Mouse (Mus musculus): Measurements from ENCODE around the gene Svep1. TPM values are rescaled to one million over a fixed set of nuclear protein-coding genes. Genes with fewer than 3 reads are reported as not detected.

The Svep1 gene
- total and polyA plus RNA-seq, 3 experiments: not detected

- Histone ChIP-seq H3K9ac (ENCODE audit: control insufficient read depth, low read depth, low read length, poor library complexity, severe bottlenecking) (no peak overlapping the region), H3K27me3 (ENCODE audit: control insufficient read depth in 1 of 2, insufficient read depth in 2 of 2, low read length in 2 of 2) (peaks cover 0 to 2% of the 10 kb centered on the region in 2 experiments; a peak in 2 of 4 replicates), H3K4me1 (ENCODE audit: control insufficient read depth in 1 of 2, insufficient read depth in 2 of 2, low read length in 2 of 2) (no peaks in the 10 kb centered on the region), H3K4me3 (ENCODE audit: control insufficient read depth in 1 of 2, insufficient read depth in 1 of 2, low read depth in 2 of 2, low read length in 2 of 2) (no peak overlapping the region), H3K79me2 (ENCODE audit: control insufficient read depth, insufficient read depth, low read length, poor library complexity) (no peaks in the 10 kb centered on the region), H3K9me3 (replicated peaks; ENCODE audit: insufficient read depth, low read length) (no peaks in the 10 kb centered on the region), H3K36me3 (ENCODE audit: control insufficient read depth in 1 of 2, insufficient read depth in 2 of 2, low read length in 2 of 2) (no peaks in the 10 kb centered on the region), H3K27ac (ENCODE audit: control insufficient read depth, low read depth, low read length) (no peak overlapping the region)
- TF ChIP-seq ZMIZ1 (IDR thresholded peaks at IDR 0.05; ENCODE audit: low read depth, low read length) (no peak), ELF1 (IDR thresholded peaks at IDR 0.05; ENCODE audit: low read depth, low read length) (no peak), ETS1 (IDR thresholded peaks at IDR 0.05; ENCODE audit: low read depth, low read length) (no peak), MYB (IDR thresholded peaks at IDR 0.05; ENCODE audit: low read depth, low read length) (no peak), RCOR1 (IDR thresholded peaks at IDR 0.05; ENCODE audit: low read depth, low read length) (no peak), EP300 (IDR thresholded peaks at IDR 0.05; ENCODE audit: low read depth in 1 of 2, low read length in 2 of 2) (no peak), POLR2A (IDR thresholded peaks at IDR 0.05; ENCODE audit: control insufficient read depth in 1 of 2, insufficient read depth in 1 of 2, low read depth in 1 of 2, low read length in 2 of 2, poor library complexity in 1 of 2) (no peak), USF2 (IDR thresholded peaks at IDR 0.05; ENCODE audit: borderline replicate concordance in 1 of 2, insufficient read depth in 1 of 2, low read depth in 1 of 2, low read length in 2 of 2) (no peak), ZNF384 (IDR thresholded peaks at IDR 0.05; ENCODE audit: low read depth, low read length) (no peak), MEF2A (IDR thresholded peaks at IDR 0.05; ENCODE audit: extremely low read depth, insufficient replicate concordance, low read depth, low read length, poor library complexity, severe bottlenecking) (no peak), MXI1 (IDR thresholded peaks at IDR 0.05; ENCODE audit: low read depth, low read length) (no peak), CTCF (IDR thresholded peaks at IDR 0.05 in 2 of 3, conservative IDR thresholded peaks at IDR 0.05 in 1 of 3; ENCODE audit: control insufficient read depth in 1 of 3, insufficient read depth in 1 of 3, low read depth in 2 of 3, low read length in 3 of 3, poor library complexity in 1 of 3, severe bottlenecking in 1 of 3) (no peak), MAFK (IDR thresholded peaks at IDR 0.05; ENCODE audit: borderline replicate concordance, low read depth, low read length) (no peak)
- peak; percentile 10 for DNase-seq (ENCODE audit: low read depth, low spot score)
Measured at GRCm38 (mm10) chr4:58062933-58063332, 143.7 kb downstream of the Svep1 start.

GRCm38 (mm10) chr4:58055653-58056052, 151.0 kb downstream of the Svep1 start:
- Histone ChIP-seq H3K4me1 (ENCODE audit: control insufficient read depth in 1 of 2, insufficient read depth in 2 of 2, low read length in 2 of 2) (no peaks in the 10 kb centered on the region), H3K27me3 (ENCODE audit: control insufficient read depth in 1 of 2, insufficient read depth in 2 of 2, low read length in 2 of 2) (peaks cover 0 to 3% of the 10 kb centered on the region in 2 experiments; a peak in 2 of 4 replicates), H3K36me3 (ENCODE audit: control insufficient read depth in 1 of 2, insufficient read depth in 2 of 2, low read length in 2 of 2) (no peaks in the 10 kb centered on the region), H3K9me3 (replicated peaks; ENCODE audit: insufficient read depth, low read length) (no peaks in the 10 kb centered on the region), H3K27ac (ENCODE audit: control insufficient read depth, low read depth, low read length) (no peak overlapping the region), H3K79me2 (ENCODE audit: control insufficient read depth, insufficient read depth, low read length, poor library complexity) (no peaks in the 10 kb centered on the region), H3K9ac (ENCODE audit: control insufficient read depth, low read depth, low read length, poor library complexity, severe bottlenecking) (no peak overlapping the region), H3K4me3 (ENCODE audit: control insufficient read depth in 1 of 2, insufficient read depth in 1 of 2, low read depth in 2 of 2, low read length in 2 of 2) (no peak overlapping the region)
- TF ChIP-seq GABPA (IDR thresholded peaks at IDR 0.05; ENCODE audit: low read depth, low read length) (no peak), SMC3 (IDR thresholded peaks at IDR 0.05; ENCODE audit: low read depth, low read length) (no peak), ZKSCAN1 (IDR thresholded peaks at IDR 0.05; ENCODE audit: low read depth, low read length) (no peak), RAD21 (IDR thresholded peaks at IDR 0.05; ENCODE audit: low read depth, low read length) (no peak), MAX (IDR thresholded peaks at IDR 0.05; ENCODE audit: low read length) (no peak), TAL1 (IDR thresholded peaks at IDR 0.05; ENCODE audit: low read length) (no peak), POLR2A (IDR thresholded peaks at IDR 0.05; ENCODE audit: control insufficient read depth in 1 of 2, insufficient read depth in 1 of 2, low read depth in 1 of 2, low read length in 2 of 2, poor library complexity in 1 of 2) (no peak), EP300 (IDR thresholded peaks at IDR 0.05; ENCODE audit: low read depth in 1 of 2, low read length in 2 of 2) (no peak), SIN3A (IDR thresholded peaks at IDR 0.05; ENCODE audit: low read length) (no peak), CHD1 (IDR thresholded peaks at IDR 0.05; ENCODE audit: low read depth, low read length) (no peak), E2F4 (IDR thresholded peaks at IDR 0.05; ENCODE audit: borderline replicate concordance, low read depth, low read length) (no peak), ZMIZ1 (IDR thresholded peaks at IDR 0.05; ENCODE audit: low read depth, low read length) (no peak), MYB (IDR thresholded peaks at IDR 0.05; ENCODE audit: low read depth, low read length) (no peak)
- DNase-seq (ENCODE audit: low read depth, low spot score): no peak

All from MEL (cell line).